8 mouse cellular contexts compared by ENCODE assay signal in genomic region chr6:92219445-92219844, GRCm38 (mm10). TPM values are rescaled to one million over a fixed set of nuclear protein-coding genes. Genes with fewer than 3 reads are reported as not detected.
A peak's percentile ranks its signal among the peaks of the same experiment; 100 is the strongest.
DNase-seq lines count a peak whose midpoint lies in the region; ATAC-seq lines count a peak whose summit lies in the region.

No protein-coding gene starts in this region.

- no peak overlapping the region for H3K4me2 ChIP-seq in midbrain, embryonic 11.5 days

- DNase-seq in gastrocnemius, postnatal 10 days = peak; percentile 15
- DNase-seq in gastrocnemius, postnatal 36 days = no peak
- peak; percentile 25 for DNase-seq in thymus, postnatal 4 days
- no peak for DNase-seq in thymus, postnatal 10 days (ENCODE audit: low spot score in 2 of 2)
- peak; percentile 63 for DNase-seq in embryo, embryonic 11 days
- peak; percentile 84 to 87 for DNase-seq in kidney, postnatal 36 days
- peak; percentile 89 for DNase-seq in midbrain, embryonic 11.5 days (ENCODE audit: low spot score, missing footprints)

- H3K9me3 ChIP-seq in midbrain, embryonic 11.5 days (ENCODE audit: control insufficient read depth, low read length) = no peaks in the 10 kb centered on the region

- intact Hi-C loops in gastrocnemius, postnatal 36 days (cut with DNase I) = loop anchor here (2.0 kb wide), 1 partner anchor 49 kb away; no protein-coding TSS in a partner anchor

- no peaks in the 10 kb centered on the region for H3K36me3 ChIP-seq in midbrain, embryonic 11.5 days (ENCODE audit: control insufficient read depth, insufficient read depth, low read length)

- ATAC-seq in midbrain, embryonic 11.5 days (ENCODE audit: low FRiP score) = 0 out of 2 replicates have a peak, but pooled peaks have one; percentile 10
- ATAC-seq in erythroblast, adult 5-6 weeks (replicated peaks; ENCODE audit: low FRiP score, poor library complexity, severe bottlenecking) = no peak

- 33% methylated on average over 3 of the region's 3 CpGs for WGBS in midbrain, embryonic 11.5 days

- H3K9ac ChIP-seq in midbrain, embryonic 11.5 days (ENCODE audit: low read length) = no peak overlapping the region

- no peaks in the 10 kb centered on the region for H3K27me3 ChIP-seq in midbrain, embryonic 11.5 days (ENCODE audit: control insufficient read depth, insufficient read depth, low read length)

- no peak overlapping the region for H3K4me3 ChIP-seq in midbrain, embryonic 11.5 days (ENCODE audit: low read depth, low read length)

- no peak overlapping the region for H3K27ac ChIP-seq in midbrain, embryonic 11.5 days (ENCODE audit: low read depth, low read length)

- H3K4me1 ChIP-seq in midbrain, embryonic 11.5 days (ENCODE audit: control insufficient read depth, insufficient read depth, low read length) = peaks cover 3% of the 10 kb centered on the region; the same call in 1 of the 2 replicates

RNA-seq across cellular contexts. Expression of gene Rbsn, which starts 4.7 kb away (rescaled TPM):
- 10 to 100 TPM; 16.6 to 16.8 TPM for total RNA-seq in gastrocnemius, postnatal 10 days (2021)
- 10 to 100 TPM in 1 of 2 experiments, 1 to 10 TPM in 1; 9.8 to 10.0 TPM for total RNA-seq in gastrocnemius, postnatal 36 days (2021)
- polyA plus RNA-seq in midbrain, embryonic 11.5 days (2014; fragmentation: Nextera tagmentation; extraction: Ambion mirVana) = 15.8 and 17.3 TPM in 2 replicates
- 4.6 and 8.1 TPM in 2 replicates for total RNA-seq in erythroblast, adult 5-6 weeks (2015; ENCODE audit: low replicate concordance)
- 4.6 and 8.9 TPM in 2 replicates for total RNA-seq in erythroblast, adult 5-6 weeks (2017; ENCODE audit: low replicate concordance)

RNA-seq across cellular contexts. Expression of gene Trh, which starts 25.0 kb away (rescaled TPM):
- total RNA-seq in gastrocnemius, postnatal 10 days (2021) = not detected
- not detected for total RNA-seq in gastrocnemius, postnatal 36 days (2021)
- polyA plus RNA-seq in midbrain, embryonic 11.5 days (2014; fragmentation: Nextera tagmentation; extraction: Ambion mirVana) = 6.6 and 11.1 TPM in 2 replicates
- total RNA-seq in erythroblast, adult 5-6 weeks (2015; ENCODE audit: low replicate concordance) = not detected in 2 replicates
- not detected in 2 replicates for total RNA-seq in erythroblast, adult 5-6 weeks (2017; ENCODE audit: low replicate concordance)

RNA-seq across cellular contexts. Expression of gene Mrps25, which starts 35.6 kb away (rescaled TPM):
- 10 to 100 TPM; 30.3 to 34.0 TPM for total RNA-seq in gastrocnemius, postnatal 10 days (2021)
- 10 to 100 TPM; 36.1 to 39.4 TPM for total RNA-seq in gastrocnemius, postnatal 36 days (2021)
- polyA plus RNA-seq in midbrain, embryonic 11.5 days (2014; fragmentation: Nextera tagmentation; extraction: Ambion mirVana) = 79.2 and 86.8 TPM in 2 replicates
- total RNA-seq in erythroblast, adult 5-6 weeks (2015; ENCODE audit: low replicate concordance) = 3.3 and 10.9 TPM in 2 replicates
- total RNA-seq in erythroblast, adult 5-6 weeks (2017; ENCODE audit: low replicate concordance) = 12.4 and 12.8 TPM in 2 replicates

Comparison
In these comparisons a context has a peak if more than half of its experiments do, and no peak if none do; other contexts are left out.
1. DNase-seq: peak in gastrocnemius, postnatal 10 days (single experiment), thymus, postnatal 4 days (single experiment), embryo, embryonic 11 days (single experiment), kidney, postnatal 36 days (2 of 2) and midbrain, embryonic 11.5 days (single experiment); none in gastrocnemius, postnatal 36 days (0 of 2) and thymus, postnatal 10 days (0 of 2).